Mouse (Mus musculus): ENCODE results near the gene H2-Eb1.

DNA sequence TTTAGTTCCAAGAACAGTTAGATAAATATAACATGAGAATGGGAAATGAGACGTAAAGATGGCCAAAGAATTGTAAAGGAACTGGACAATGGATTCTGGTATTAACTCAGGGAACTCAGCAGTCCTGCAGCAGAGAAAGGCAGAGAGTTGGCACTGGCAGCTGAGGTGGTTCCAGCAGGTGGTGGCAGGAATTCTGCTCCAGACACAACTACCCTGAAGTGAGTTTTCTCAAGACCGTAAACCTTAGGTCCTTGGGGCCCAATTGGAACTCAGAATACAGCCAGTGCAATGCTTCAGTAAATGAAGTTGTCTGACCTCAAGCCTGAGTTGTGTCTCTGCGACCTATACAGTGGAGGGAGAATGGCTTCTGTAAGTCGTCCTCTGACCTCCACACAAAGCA is 11.4 kb upstream of the H2-Eb1 start:
- no peak for TF ChIP-seq MYOG (IDR thresholded peaks at IDR 0.05; ENCODE audit: control insufficient read depth in 1 of 3, insufficient read depth in 1 of 3, insufficient read length in 2 of 3, low read depth in 2 of 3)
- TF ChIP-seq MAX (IDR thresholded peaks at IDR 0.05; ENCODE audit: low read depth), result no peak
- no peak for TF ChIP-seq TCF12 (IDR thresholded peaks at IDR 0.05; ENCODE audit: insufficient read depth, poor library complexity, severe bottlenecking)
- TF ChIP-seq POLR2A (IDR thresholded peaks at IDR 0.05; ENCODE audit: insufficient read length, low read depth), result no peak
- TF ChIP-seq USF1 (IDR thresholded peaks at IDR 0.05; ENCODE audit: low read depth), result no peak
- no peak for TF ChIP-seq MYOD1 (IDR thresholded peaks at IDR 0.05; ENCODE audit: control insufficient read depth in 1 of 3, insufficient read length in 2 of 3, low read depth in 2 of 3)
- TF ChIP-seq POLR2AphosphoS2 (IDR thresholded peaks at IDR 0.05; ENCODE audit: insufficient read length, low read depth), result no peak
- TF ChIP-seq CEBPB (IDR thresholded peaks at IDR 0.05; ENCODE audit: insufficient read depth, poor library complexity, severe bottlenecking), result no peak
- no peak for TF ChIP-seq E2F4 (IDR thresholded peaks at IDR 0.05; ENCODE audit: insufficient read depth)
- no peak for TF ChIP-seq TCF3 (IDR thresholded peaks at IDR 0.05; ENCODE audit: insufficient read length, low read depth)
- no peak for TF ChIP-seq REST (IDR thresholded peaks at IDR 0.05; ENCODE audit: insufficient read depth, insufficient read length)
- no peak for TF ChIP-seq SRF (IDR thresholded peaks at IDR 0.05; ENCODE audit: control insufficient read depth, insufficient read length, low read depth)

All from myocyte (in vitro differentiated cells).